Mouse (Mus musculus): ENCODE measurements at regions not wholly inside any gene's neighbourhood (a gene's known extent, or its start where the extent isn't known, plus 50 kb on each side); places are given as distances from the start of the nearest gene placed in this dataset.

DNA sequence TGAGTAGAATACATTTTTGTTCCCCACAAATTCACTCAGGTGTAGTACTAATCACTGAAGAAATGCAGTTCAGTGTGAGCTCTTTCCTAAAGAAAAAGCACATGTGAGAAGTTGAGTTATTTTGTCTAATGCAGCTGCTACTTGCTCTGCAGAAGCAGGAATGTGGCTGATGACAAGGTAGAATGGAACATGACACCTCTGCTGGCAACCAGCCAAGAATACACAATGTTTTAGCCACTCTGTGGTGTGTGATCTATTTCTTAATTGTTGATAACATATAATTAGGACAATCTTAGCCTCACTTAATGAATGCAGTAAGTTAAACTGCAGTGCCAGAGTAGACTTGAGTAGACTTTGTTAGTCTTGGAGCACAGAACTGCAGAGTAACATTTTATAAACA is 53.0 kb upstream of the Mef2c start:
- Histone ChIP-seq H3K9ac (ENCODE audit: low read length) (no peak overlapping the region), H3K9me3 (ENCODE audit: control insufficient read depth, low read length) (no peaks in the 10 kb centered on the region), H3K27me3 (ENCODE audit: control insufficient read depth, insufficient read depth, low read length) (no peaks in the 10 kb centered on the region), H3K27ac (replicated peaks; ENCODE audit: low read depth, low read length) (no peak overlapping the region), H3K4me3 (ENCODE audit: low read depth, low read length) (no peak overlapping the region), H3K36me3 (ENCODE audit: control insufficient read depth, insufficient read depth, low read length) (no peaks in the 10 kb centered on the region), H3K4me2 (ENCODE audit: low read depth, severe bottlenecking) (no peak overlapping the region), H3K4me1 (ENCODE audit: control insufficient read depth, insufficient read depth, low read length) (no peaks in the 10 kb centered on the region)
- ATAC-seq (ENCODE audit: insufficient number of reproducible peaks, low FRiP score, low TSS enrichment, low read depth) (peak; percentile 77; the same call in 1 of the 2 replicates), DNase-seq (ENCODE audit: low spot score) (peak; percentile 61)

DNA sequence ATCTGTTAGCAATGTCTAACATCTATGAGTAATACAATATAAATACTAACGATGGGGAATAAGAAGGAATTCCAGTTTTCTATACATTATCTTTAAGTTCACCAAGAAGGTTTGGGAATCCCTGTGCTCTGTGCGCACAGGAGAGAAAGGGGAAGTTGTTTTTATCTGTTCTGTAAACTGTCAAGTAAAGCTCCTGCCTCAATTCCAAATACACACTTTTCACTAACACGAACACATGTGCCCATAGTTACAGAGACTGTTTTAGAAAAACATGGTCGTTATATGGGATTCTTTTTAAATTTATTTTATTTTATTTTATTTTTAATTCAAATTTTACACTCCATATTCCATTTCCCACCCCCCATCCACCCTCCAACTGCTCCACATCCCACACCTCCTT is 50.8 kb upstream of the Mef2c start:
- Histone ChIP-seq H3K9me3 (ENCODE audit: control insufficient read depth, low read length) (no peaks in the 10 kb centered on the region), H3K4me3 (ENCODE audit: low read depth, low read length) (no peak overlapping the region), H3K4me1 (ENCODE audit: control insufficient read depth, insufficient read depth, low read length) (no peaks in the 10 kb centered on the region), H3K27ac (replicated peaks; ENCODE audit: low read depth, low read length) (no peak overlapping the region), H3K27me3 (ENCODE audit: control insufficient read depth, insufficient read depth, low read length) (no peaks in the 10 kb centered on the region), H3K36me3 (ENCODE audit: control insufficient read depth, insufficient read depth, low read length) (no peaks in the 10 kb centered on the region), H3K9ac (ENCODE audit: low read length) (no peak overlapping the region), H3K4me2 (ENCODE audit: low read depth, severe bottlenecking) (no peak overlapping the region)
- ATAC-seq (ENCODE audit: insufficient number of reproducible peaks, low FRiP score, low TSS enrichment, low read depth) (no peak), DNase-seq (ENCODE audit: low spot score) (no peak)
- WGBS: 84% methylated on average over 4 of the region's 4 CpGs

Measured in limb, embryonic 11.5 days (tissue).